Mouse (Mus musculus): ENCODE measurements around the gene Pm20d1. TPM values are rescaled to one million over a fixed set of nuclear protein-coding genes. Genes with fewer than 3 reads are reported as not detected.

Gene Pm20d1
- total RNA-seq, 2 experiments from 2014 or later: 1.8 to 2.1 TPM

Other genes with a start within 250 kb of the Pm20d1 start
- gene Avpr1b, start 198.1 kb upstream of the Pm20d1 start, total RNA-seq (2021): under 1 TPM; 0.35 to 0.51 TPM
- gene Ctse, start 159.1 kb upstream of the Pm20d1 start, total RNA-seq (2021): under 1 TPM in 1 of 2 experiments, not detected in 1; 0.17 TPM
- gene Rab7b, start 108.7 kb upstream of the Pm20d1 start, total RNA-seq (2021): under 1 TPM; 0.76 to 0.77 TPM
- gene Slc26a9, start 53.4 kb upstream of the Pm20d1 start, total RNA-seq (2021): under 1 TPM; 0.12 to 0.15 TPM
- gene Slc41a1, start 30.1 kb downstream of the Pm20d1 start, total RNA-seq (2021): 10 to 100 TPM; 62.5 to 63.0 TPM
- 1 to 10 TPM; 6.8 to 8.7 TPM for gene Rab29, start 69.8 kb downstream of the Pm20d1 start, total RNA-seq (2021)
- 100 to 1,000 TPM; 158 to 166 TPM for gene Nucks1, start 113.2 kb downstream of the Pm20d1 start, total RNA-seq (2021)
- under 1 TPM; 0.72 to 0.89 TPM for gene Slc45a3, start 165.6 kb downstream of the Pm20d1 start, total RNA-seq (2021)
- 10 to 100 TPM; 55.3 to 64.3 TPM for gene Elk4, start 210.2 kb downstream of the Pm20d1 start, total RNA-seq (2021)